Mouse (Mus musculus) limb, embryonic 15.5 days (tissue): ENCODE results near the gene H2-M1. TPM values are rescaled to one million over a fixed set of nuclear protein-coding genes. Genes with fewer than 3 reads are reported as not detected.

Source experiments
- ATAC-seq: fragments of 200-750 bp; cut with Nextera tagmentation; 2 replicates; pipeline ENCODE4 v1.8.0; 2017; ENCODE audit warnings: low read depth, moderate TSS enrichment; ENCODE audit not compliant: insufficient number of reproducible peaks, low FRiP score, low TSS enrichment
- H3K27ac ChIP-seq: fragments of 300-500 bp; sonication (generic); 2 replicates; pipeline ENCODE4 v1.5.1; 2015; ENCODE audit warnings: moderate library complexity, mild to moderate bottlenecking, inconsistent platforms
- H3K27me3 ChIP-seq: fragments of 300-500 bp; sonication (generic); 2 replicates; pipeline ENCODE4 v1.6.1; 2015; ENCODE audit warnings: inconsistent platforms
- H3K36me3 ChIP-seq: fragments of 300-500 bp; sonication (generic); 2 replicates; pipeline ENCODE4 v1.6.1; 2015; ENCODE audit warnings: inconsistent platforms
- H3K4me1 ChIP-seq: fragments of 300-500 bp; sonication (generic); 2 replicates; pipeline ENCODE4 v1.6.1; 2015; ENCODE audit warnings: inconsistent platforms
- H3K4me2 ChIP-seq: fragments of 300-500 bp; sonication (generic); 2 replicates; pipeline ENCODE4 v1.6.1; 2015; ENCODE audit warnings: mild to moderate bottlenecking, inconsistent platforms
- H3K4me3 ChIP-seq: fragments of 300-500 bp; sonication (generic); 2 replicates; pipeline ENCODE4 v1.5.1; 2015; ENCODE audit warnings: mild to moderate bottlenecking, inconsistent platforms
- H3K9ac ChIP-seq: fragments of 300-500 bp; sonication (generic); 2 replicates; pipeline ENCODE4 v1.6.1; 2015; ENCODE audit warnings: inconsistent platforms
- H3K9me3 ChIP-seq: fragments of 300-500 bp; sonication (generic); 2 replicates; pipeline ENCODE4 v1.6.1; 2016; ENCODE audit warnings: inconsistent platforms
- WGBS: fragments of 180-500 bp; shearing (Covaris S2); methylation state at CpG from one replicate; pipeline ENCODE4 v1.1.7; 2015; 5-methylcytosine and 5-hydroxymethylcytosine counted together
- polyA plus RNA-seq: library from polyadenylated mRNA; unstranded; fragments of >200 nt; fragmentation: Nextera tagmentation; extraction: Ambion mirVana; gene quantifications from 2 replicates; pipeline ENCODE4 v1.2.1, GENCODE M21; 2015

H2-M1 gene
- polyA plus RNA-seq = not detected in 2 replicates

DNA sequence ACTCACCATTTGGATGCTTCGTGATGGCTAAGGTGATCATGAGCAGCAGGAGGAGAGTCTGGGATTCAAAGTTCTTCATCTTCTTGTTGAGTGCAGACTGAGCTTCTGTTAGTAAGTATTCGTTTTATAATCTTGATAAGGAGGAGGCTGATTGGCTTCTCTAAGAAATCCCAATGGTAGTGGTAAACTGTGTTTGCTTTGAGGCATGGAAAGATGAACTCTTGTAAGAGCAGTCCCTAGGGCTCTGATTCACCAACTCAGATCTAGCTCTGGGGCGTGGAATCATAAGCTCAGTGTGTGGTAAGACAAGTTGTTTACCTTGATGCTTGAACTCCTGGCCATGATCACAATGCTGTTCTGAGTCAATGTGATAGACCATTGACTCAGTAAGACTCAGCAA lies at the start of gene H2-M1:
H2-M1 (minus strand) TSS at position 101 of the 400 bp plus-strand sequence.
- H3K27ac ChIP-seq = no peak within 1 kb of the TSS
- ATAC-seq = no peak
- no peaks in the 10 kb centered on the region for H3K9me3 ChIP-seq
- no peak within 1 kb of the TSS for H3K4me2 ChIP-seq
- no peak within 1 kb of the TSS for H3K4me3 ChIP-seq
- H3K27me3 ChIP-seq = no peaks in the 10 kb centered on the region
- no peaks in the 10 kb centered on the region for H3K4me1 ChIP-seq
- H3K9ac ChIP-seq = no peak within 1 kb of the TSS
- H3K36me3 ChIP-seq = no peaks in the 10 kb centered on the region
- WGBS = 70% methylated on average over 3 of the region's 3 CpGs

GRCm38 (mm10) chr17:36697693-36698092 lies 25.7 kb upstream of the H2-M1 start:
- H3K36me3 ChIP-seq = no peaks in the 10 kb centered on the region
- no peak for ATAC-seq
- H3K27ac ChIP-seq = no peak overlapping the region
- H3K4me1 ChIP-seq = no peaks in the 10 kb centered on the region
- no peaks in the 10 kb centered on the region for H3K9me3 ChIP-seq
- no peaks in the 10 kb centered on the region for H3K27me3 ChIP-seq
- no peak overlapping the region for H3K9ac ChIP-seq
- 80% methylated on average over 2 of the region's 2 CpGs for WGBS
- H3K4me2 ChIP-seq = no peak overlapping the region
- no peak overlapping the region for H3K4me3 ChIP-seq

DNA sequence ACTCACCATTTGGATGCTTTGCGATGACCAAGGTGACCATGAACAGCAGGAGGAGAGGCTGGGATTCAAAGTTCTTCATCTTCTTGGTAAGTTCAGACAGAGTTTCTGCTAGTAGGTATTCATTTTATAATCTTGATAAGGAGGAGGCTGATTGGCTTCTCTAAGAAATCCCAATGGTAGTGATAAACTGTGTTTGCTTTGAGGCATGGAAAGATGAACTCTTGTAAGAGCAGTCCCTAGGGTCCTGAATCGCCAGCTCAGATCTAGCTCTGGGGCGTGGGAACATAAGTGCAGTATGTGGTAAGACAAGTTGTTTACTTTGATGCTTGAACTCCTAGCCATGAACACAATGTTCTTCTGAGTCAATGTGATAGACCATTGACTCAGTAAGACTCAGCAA lies 29.5 kb downstream of the H2-M1 start, which contains the start of gene H2-M9:
H2-M9 (minus strand) TSS at position 101 of the 400 bp plus-strand sequence.
- Histone ChIP-seq H3K4me2 (no peak within 1 kb of the TSS), H3K36me3 (no peaks in the 10 kb centered on the region), H3K4me3 (no peak within 1 kb of the TSS), H3K27me3 (no peaks in the 10 kb centered on the region), H3K9me3 (no peaks in the 10 kb centered on the region), H3K4me1 (no peaks in the 10 kb centered on the region), H3K9ac (no peak within 1 kb of the TSS), H3K27ac (no peak within 1 kb of the TSS)
- WGBS = 88% methylated on average over 3 of the region's 3 CpGs
- ATAC-seq = no peak

Other genes starting within 250 kb of the H2-M1 start
- not detected in 2 replicates for gene H2-M10.4, start 209.9 kb downstream of the H2-M1 start, polyA plus RNA-seq
- gene H2-M11, start 125.1 kb downstream of the H2-M1 start, polyA plus RNA-seq = not detected in 2 replicates
- gene H2-M9, start 29.6 kb downstream of the H2-M1 start, polyA plus RNA-seq = not detected in 2 replicates
- gene H2-M10.5, start 100.7 kb upstream of the H2-M1 start, polyA plus RNA-seq = not detected in 2 replicates
- not detected in 2 replicates for gene H2-M10.6, start 140.0 kb upstream of the H2-M1 start, polyA plus RNA-seq
- gene Trim26, start 164.9 kb upstream of the H2-M1 start, polyA plus RNA-seq = 38.7 and 44.3 TPM in 2 replicates
- 0.10 TPM in 1 of 2 replicates, not detected in the other for gene Trim15, start 195.0 kb upstream of the H2-M1 start, polyA plus RNA-seq
- gene Trim10, start 197.4 kb upstream of the H2-M1 start, polyA plus RNA-seq = 2.4 and 3.8 TPM in 2 replicates
- gene Trim40, start 217.9 kb upstream of the H2-M1 start, polyA plus RNA-seq = not detected in 2 replicates
- not detected in 2 replicates for gene Trim31, start 225.9 kb upstream of the H2-M1 start, polyA plus RNA-seq